Mouse (Mus musculus) embryonic fibroblast, embryonic 13.5 days (primary cell): ENCODE data around the gene Slc13a4.

ENCODE experiments used
- CTCF ChIP-seq: IDR thresholded peaks from 2 replicates; pipeline ENCODE4 v1.5.1; 2011; ENCODE audit warnings: mild to moderate bottlenecking, control low read depth, low read length, moderate library complexity, borderline replicate concordance; ENCODE audit not compliant: insufficient read depth
- POLR2A ChIP-seq: IDR thresholded peaks from 2 replicates; pipeline ENCODE4 v1.6.1; 2011; ENCODE audit warnings: low read depth, mild to moderate bottlenecking, control low read depth, low read length, moderate library complexity

GRCm38 (mm10) chr6:35308037-35308436, at the start of gene Slc13a4:
- TF ChIP-seq POLR2A, result no peak
- no peak for TF ChIP-seq CTCF
